Mouse (Mus musculus): ENCODE measurements at regions not wholly inside any gene's neighbourhood (a gene's known extent, or its start where the extent isn't known, plus 50 kb on each side); places are given as distances from the start of the nearest gene placed in this dataset.

GRCm38 (mm10) chr2:114260397-114261071 lies 59.3 kb upstream of the Zfp770 start:
- DNase-seq (ENCODE audit: low spot score in 2 of 2) = peak in 1 of 2 experiments; percentile 50

- peak in 1 of 2 experiments; percentile 21 for DNase-seq (ENCODE audit: low spot score in 2 of 2)
Measured at GRCm38 (mm10) chr2:114259539-114259938, 58.3 kb upstream of the Zfp770 start.
